Mouse (Mus musculus) liver, adult 2 months (tissue): ENCODE data around the gene St7l.

Source experiments
- CTCF ChIP-seq: fragments of 200-500 bp; IDR thresholded peaks from 2 replicates; pipeline ENCODE4 v1.5.1; 2011; ENCODE audit warnings: low read depth, low read length, control low read depth
- POLR2A ChIP-seq: fragments of 200-500 bp; IDR thresholded peaks from 2 replicates; pipeline ENCODE4 v1.6.1; 2011; ENCODE audit warnings: low read length, control low read depth; ENCODE audit not compliant: insufficient read depth; ENCODE audit errors: extremely low read depth

GRCm38 (mm10) chr3:104942682-104943081, 78.9 kb downstream of the St7l start:
- no peak for TF ChIP-seq POLR2A
- TF ChIP-seq CTCF, result no peak
